Mouse (Mus musculus) myocyte (in vitro differentiated cells): ENCODE measurements around the gene Kiss1r.

Experiments
- CEBPB ChIP-seq: IDR thresholded peaks from 2 replicates; pipeline ENCODE4 v1.6.1; 2011; ENCODE audit warnings: mild to moderate bottlenecking, moderate library complexity; ENCODE audit not compliant: poor library complexity, insufficient read depth, severe bottlenecking
- E2F4 ChIP-seq: IDR thresholded peaks from one replicate; pipeline ENCODE4 v1.6.1; 2011; ENCODE audit warnings: mild to moderate bottlenecking, control low read depth, moderate library complexity; ENCODE audit not compliant: insufficient read depth
- MAX ChIP-seq: IDR thresholded peaks from one replicate; pipeline ENCODE4 v1.6.1; 2011; ENCODE audit warnings: low read depth, mild to moderate bottlenecking, control low read depth
- MYOD1 ChIP-seq, 3 experiments: IDR thresholded peaks; one replicate each; pipeline ENCODE4 v1.6.1; 2011; ENCODE audit warnings: control low read depth in 2 of 3, low read depth in 2 of 3, mild to moderate bottlenecking in 2 of 3, moderate library complexity in 1 of 3; ENCODE audit not compliant: insufficient read length in 2 of 3, control insufficient read depth in 1 of 3
- MYOG ChIP-seq, 3 experiments: IDR thresholded peaks; one replicate each; pipeline ENCODE4 v1.6.1; 2011; ENCODE audit warnings: control low read depth in 2 of 3, low read depth in 2 of 3, mild to moderate bottlenecking in 2 of 3; ENCODE audit not compliant: insufficient read length in 2 of 3, control insufficient read depth in 1 of 3, insufficient read depth in 1 of 3
- POLR2A ChIP-seq: IDR thresholded peaks from one replicate; pipeline ENCODE4 v1.6.1; 2011; ENCODE audit warnings: low read depth, mild to moderate bottlenecking, control low read depth, moderate library complexity; ENCODE audit not compliant: insufficient read length
- POLR2AphosphoS2 ChIP-seq: IDR thresholded peaks from one replicate; pipeline ENCODE4 v1.6.1; 2011; ENCODE audit warnings: low read depth, control low read depth; ENCODE audit not compliant: insufficient read length
- SRF ChIP-seq: IDR thresholded peaks from one replicate; pipeline ENCODE4 v1.6.1; 2011; ENCODE audit warnings: low read depth; ENCODE audit not compliant: control insufficient read depth, insufficient read length
- TCF12 ChIP-seq: IDR thresholded peaks from one replicate; pipeline ENCODE4 v1.6.1; 2011; ENCODE audit warnings: mild to moderate bottlenecking, control low read depth; ENCODE audit not compliant: poor library complexity, insufficient read depth, severe bottlenecking
- TCF3 ChIP-seq: IDR thresholded peaks from one replicate; pipeline ENCODE4 v1.6.1; 2011; ENCODE audit warnings: low read depth, control low read depth; ENCODE audit not compliant: insufficient read length
- USF1 ChIP-seq: IDR thresholded peaks from one replicate; pipeline ENCODE4 v1.6.1; 2011; ENCODE audit warnings: low read depth, mild to moderate bottlenecking, control low read depth, moderate library complexity

GRCm38 (mm10) chr10:79929967-79930825 lies 13.4 kb downstream of the Kiss1r start:
- TF ChIP-seq MYOD1 (IDR thresholded peaks at IDR 0.05; ENCODE audit: control insufficient read depth in 1 of 3, insufficient read length in 2 of 3, low read depth in 2 of 3) = no peak
- no peak for TF ChIP-seq POLR2A
- TF ChIP-seq TCF12 = no peak
- TF ChIP-seq MYOG (IDR thresholded peaks at IDR 0.05; ENCODE audit: control insufficient read depth in 1 of 3, insufficient read depth in 1 of 3, insufficient read length in 2 of 3, low read depth in 2 of 3) = no peak
- no peak for TF ChIP-seq POLR2AphosphoS2
- TF ChIP-seq TCF3 = no peak
- no peak for TF ChIP-seq USF1
- no peak for TF ChIP-seq E2F4
- no peak for TF ChIP-seq SRF
- TF ChIP-seq MAX = no peak
- no peak for TF ChIP-seq CEBPB
